Mouse (Mus musculus) cerebellum, postnatal 10 days (tissue): ENCODE data around the gene Romo1.
A peak's percentile ranks its signal among the peaks of the same experiment; 100 is the strongest.
"Not testable (repeated sequence)": the region's sequence is repeated elsewhere in the genome, so short reads cannot be mapped to it uniquely, and the experiment has no call there.

Experiments
- DNase-seq, 2 experiments: peaks; one replicate each; pipeline ENCODE4 v3.0.0; 2021; ENCODE audit warnings: mixed read lengths in 2 of 2

Gene Romo1

DNA sequence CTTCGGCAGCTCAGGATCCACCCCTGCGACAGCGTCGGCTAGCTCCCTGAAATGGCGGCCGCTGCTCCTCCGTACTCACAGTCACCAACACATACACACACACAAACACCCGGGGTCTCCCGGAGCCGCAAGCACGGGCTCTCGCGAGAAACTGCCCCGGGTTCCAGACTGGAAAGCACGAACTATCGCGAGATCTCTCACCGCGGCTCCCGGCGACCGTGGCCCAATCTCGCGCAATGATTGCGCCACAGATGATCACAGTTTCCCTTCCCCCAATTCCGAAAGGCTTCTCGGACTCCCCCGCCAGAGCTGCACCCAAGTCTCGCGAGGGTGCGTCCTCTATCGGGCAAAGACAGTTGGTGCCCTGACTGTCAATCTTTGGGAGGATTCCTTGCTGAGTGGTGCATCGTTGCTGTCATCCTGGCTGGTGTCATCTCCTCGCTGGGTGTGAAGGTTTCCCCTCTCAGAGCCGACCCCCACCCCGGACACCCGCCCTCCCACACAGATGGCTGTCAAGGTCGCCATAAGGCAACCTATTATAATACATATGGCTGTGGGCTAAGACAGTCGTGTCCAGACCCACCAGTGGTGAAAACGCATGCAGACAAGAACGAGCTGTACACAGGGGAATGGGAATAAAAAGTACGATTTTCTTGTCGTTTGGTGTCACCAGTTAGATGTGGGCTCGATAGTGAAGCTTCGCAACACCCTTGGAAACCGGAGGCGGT is 36.4 kb downstream of the Romo1 start, which contains the start of gene Rbm39:
TSS of gene Rbm39 (minus strand) at position 145 of the 728 bp plus-strand sequence.
- DNase-seq = peak; percentile 100

DNA sequence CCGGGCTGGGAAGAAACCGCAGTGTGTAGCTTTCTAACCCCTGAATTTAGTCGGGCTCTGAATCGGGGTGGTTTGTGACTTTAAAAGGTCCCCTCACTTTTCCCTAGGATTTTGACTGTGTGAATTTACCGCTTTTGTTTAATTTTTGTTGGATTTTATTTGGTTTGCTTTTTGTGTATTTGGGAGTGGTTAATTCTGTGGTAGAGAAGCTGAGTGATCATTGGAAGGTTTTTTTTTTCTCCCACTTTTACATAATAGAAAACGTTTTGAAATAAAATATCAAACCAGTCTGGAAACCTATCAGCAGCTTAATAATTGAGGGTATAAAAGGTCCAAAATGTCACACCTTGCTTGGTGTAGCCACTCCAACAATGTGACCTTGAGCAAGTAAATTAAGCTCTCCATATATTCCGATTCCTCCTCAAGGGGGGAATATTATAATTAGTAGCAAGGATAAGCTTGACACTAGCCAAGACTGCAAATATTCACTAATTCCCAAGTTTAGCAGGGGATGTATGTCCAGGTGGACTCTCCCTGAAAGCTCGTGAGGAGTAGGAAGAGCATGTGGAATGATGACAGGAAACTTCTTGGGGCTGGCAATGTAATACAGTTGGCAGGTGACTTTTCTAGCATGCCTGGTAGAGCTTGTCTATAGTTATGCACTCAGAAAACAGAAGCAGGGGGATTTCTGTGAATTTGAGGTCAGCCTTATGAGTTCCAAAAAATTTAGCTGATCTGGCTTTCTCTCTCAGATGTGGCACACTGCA is 37.2 kb downstream of the Romo1 start:
- DNase-seq = peak in 1 of 2 experiments; percentile 43

DNA sequence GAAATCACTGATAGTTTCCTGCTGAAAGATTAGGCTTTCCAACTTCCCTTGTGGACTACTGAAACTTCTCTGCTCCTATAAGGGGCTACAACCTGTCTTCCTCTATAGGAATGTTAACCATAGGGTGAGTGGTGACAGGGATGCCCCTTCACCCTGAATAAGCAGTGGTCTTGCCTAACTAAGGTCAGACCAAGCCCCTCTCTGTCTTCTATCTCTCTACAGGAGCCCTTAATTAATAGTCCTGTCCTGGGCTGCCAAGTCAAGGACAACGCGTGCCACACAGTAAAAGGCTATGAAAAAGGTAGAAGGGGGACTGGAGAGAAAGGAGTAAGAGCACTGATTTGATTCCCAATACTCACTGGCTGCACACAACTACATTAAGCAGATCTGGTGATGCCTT is 37.8 kb downstream of the Romo1 start:
- DNase-seq = no peak

DNA sequence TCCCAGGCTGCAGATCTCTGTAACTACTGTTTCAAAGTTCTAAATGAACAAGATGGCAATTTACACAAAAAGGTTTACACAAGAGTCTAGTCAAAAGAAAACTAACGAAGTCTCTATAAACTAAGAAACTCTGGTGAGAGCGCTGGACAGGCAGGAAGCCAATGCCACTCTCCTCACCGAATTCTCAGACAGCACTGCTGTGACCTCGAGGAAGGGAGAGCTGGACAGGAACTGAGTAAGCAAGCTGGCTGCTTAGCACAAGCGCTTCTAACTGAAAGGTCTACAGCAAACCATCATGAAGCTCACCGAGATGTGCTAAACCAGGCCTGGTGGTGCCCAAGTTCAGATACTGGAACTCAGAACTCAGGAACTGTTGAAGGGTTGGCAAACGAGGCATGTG is 45.4 kb downstream of the Romo1 start:
- DNase-seq = not testable (repeated sequence)

DNA sequence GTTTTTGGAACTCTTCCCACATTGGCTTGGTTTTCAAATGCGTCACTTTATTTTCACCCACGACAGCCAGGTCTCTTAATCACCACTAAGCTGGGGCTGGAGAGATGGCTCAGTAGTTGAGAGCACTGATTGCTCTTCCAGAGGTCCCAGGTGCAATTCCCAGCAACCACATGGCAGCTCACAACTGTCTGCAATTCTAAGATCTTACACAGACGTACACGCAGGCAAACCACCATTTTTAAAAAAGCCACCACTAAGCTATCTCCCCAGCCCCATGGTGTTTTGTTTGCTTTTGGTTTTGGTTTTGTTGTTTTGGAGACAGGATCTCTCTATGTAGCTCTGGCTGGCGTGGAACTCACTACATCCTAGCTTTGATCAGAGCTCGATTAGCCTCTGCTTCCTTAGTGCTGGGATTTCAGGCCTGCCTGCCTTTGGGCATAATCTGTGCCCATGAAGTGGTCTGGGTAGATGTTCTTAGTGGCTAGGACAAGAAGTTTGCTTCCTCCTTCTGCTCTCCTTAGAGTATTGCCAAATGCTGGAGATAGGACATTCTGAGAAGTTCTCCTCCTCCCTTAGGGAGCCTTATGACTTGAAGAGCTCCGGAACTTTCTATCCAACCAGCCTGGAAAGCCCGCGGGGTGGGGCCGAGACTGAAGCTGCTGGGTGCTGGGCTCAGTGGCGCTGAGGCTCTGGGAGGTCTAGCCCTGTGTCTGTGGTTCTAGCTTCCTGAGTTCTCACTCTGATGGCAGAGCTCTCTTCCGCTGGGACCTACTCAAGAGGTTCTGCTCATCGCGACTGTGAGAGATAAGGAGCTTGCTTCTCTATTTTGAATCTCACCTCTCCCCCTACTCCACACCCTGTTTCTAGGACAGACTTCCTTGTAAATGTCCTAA is 46.4 kb downstream of the Romo1 start:
- no peak for DNase-seq

DNA sequence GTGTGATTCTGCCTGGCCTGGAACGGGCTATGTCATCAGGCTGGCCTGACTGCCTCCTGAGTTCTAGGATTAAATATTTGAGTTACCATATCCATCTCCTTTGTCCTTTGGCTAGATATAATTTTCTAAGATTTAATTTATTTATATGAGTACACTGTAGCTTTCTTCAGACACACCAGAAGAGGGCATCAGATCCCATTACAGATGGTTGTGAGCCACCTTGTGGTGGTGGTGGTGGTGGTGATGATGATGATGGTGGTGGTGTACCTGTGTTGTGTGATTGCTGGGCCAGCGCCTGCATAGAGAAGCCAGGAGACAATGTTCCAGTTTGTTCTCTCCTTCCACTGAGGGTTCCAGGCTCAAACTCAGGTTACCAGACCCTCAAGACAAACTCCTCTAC is 47.7 kb downstream of the Romo1 start:
- no peak for DNase-seq

DNA sequence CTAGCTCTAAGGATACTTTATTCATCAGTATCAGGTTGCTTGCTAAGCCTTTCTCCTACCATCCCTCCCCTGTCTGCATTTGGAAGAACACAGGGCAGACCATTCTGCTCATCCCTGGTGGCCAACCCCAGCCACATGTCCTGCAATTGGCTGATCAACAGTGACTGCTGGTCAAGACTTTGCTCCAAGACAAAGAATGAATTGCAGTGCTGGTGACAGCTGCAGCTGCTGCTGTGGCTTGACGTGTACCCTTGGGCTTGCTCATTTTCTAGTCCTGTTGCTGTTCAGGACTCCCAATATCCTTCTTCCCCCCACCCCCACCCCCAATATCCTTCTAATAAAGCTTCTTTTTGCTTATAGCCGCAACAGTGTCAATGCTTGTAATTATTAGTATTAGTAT is 48.2 kb downstream of the Romo1 start:
- no peak for DNase-seq

DNA sequence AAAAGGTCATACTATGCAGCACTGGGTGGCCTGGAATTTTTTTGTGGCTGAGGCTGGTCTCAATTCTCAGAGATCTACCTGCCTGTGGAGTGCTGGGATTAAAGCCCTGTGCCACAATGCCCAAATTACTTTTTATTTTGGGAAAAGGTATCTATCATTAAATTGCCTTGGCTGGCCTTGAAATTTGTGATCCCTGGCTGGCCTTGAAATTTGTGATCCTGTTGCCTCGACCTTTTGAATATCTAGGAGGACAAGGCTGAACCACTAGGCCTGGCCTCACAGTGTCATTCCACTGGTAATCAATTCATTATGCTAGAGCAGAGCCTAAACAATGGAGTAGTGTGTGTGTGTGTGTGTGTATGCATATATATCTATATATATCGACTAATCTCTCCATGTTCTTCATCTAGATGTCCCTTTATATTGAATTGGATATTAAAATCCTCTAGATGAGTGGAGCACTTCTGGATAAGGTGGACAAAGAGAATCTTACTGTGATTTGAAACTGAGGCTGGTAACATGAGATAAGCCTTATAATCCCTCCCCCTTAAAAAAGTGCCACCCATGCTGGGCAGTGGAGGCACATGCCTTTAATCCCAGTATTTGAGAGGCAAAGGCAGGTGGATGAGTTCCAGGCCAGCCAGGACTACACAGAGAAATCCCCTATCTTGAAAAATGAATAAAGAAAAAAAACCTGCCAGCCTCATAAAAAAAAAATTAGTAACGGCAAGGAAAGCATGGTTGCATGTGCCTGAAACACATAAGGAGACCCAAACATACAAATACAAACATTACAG is 49.4 kb downstream of the Romo1 start:
- DNase-seq = no peak

DNA sequence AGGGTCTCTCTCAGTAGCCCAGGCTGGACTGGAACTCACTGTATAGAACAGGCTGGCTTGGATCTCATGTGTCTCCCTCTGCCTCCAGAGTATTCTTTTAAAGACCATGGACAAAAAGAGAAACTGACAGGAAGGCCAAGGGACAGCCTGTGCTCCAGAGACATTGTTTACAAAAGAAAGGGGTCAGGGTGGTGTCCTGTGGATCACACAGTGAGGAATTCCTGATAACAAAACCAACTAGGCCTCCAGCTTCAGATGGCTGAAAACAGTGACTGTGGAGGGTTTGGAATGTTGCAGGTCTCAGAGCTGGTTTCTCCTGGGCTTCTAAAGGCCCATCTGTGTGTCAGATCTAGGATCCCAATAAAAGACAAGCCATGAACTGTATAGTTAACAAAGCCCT is 50.7 kb downstream of the Romo1 start:
- DNase-seq = no peak
